Mouse (Mus musculus) left cerebral cortex, postnatal 14 days (tissue): ENCODE data around the gene Pacrg. TPM values are rescaled to one million over a fixed set of nuclear protein-coding genes. Genes with fewer than 3 reads are reported as not detected.

Source experiments
- DNase-seq, 2 experiments: peaks; one replicate each; pipeline ENCODE4 v3.0.0; 2021 to 2022; ENCODE audit warnings: low spot score in 2 of 2, mixed read lengths in 1 of 2
- intact Hi-C: fragments of 180-260 bp; cut with DNase I; formaldehyde crosslinking; loops from one replicate; pipeline ENCODE4 v1.15.1; 2025
- long read RNA-seq, 2 experiments: library from polyadenylated mRNA; stranded (forward); transcript quantifications; one replicate each; pipeline ENCODE4 v2.0.0; 2021
- total RNA-seq, 2 experiments: library from RNA; stranded (reverse); gene quantifications; 2 replicates each; pipeline ENCODE4 v1.2.3; 2021

Pacrg gene
- total RNA-seq, result 10 to 100 TPM; 12.7 to 16.8 TPM
- long read RNA-seq, experiment 1, transcript Pacrg-201 (5 exons, 1,475 nt), result major isoform, 8 of 11 reads
- long read RNA-seq, experiment 1, partial matches to known transcripts, result 0 of 11 reads
- long read RNA-seq, experiment 1, other reads (novel, unspliced or antisense), result 3 of 11 reads
- long read RNA-seq, experiment 2, partial matches to known transcripts, result 0 of 5 reads
- long read RNA-seq, experiment 2, other reads (novel, unspliced or antisense), result 1 of 5 reads

- intact Hi-C loops, result no loop called here
- peak; percentile 97 to 98 for DNase-seq
Measured at GRCm38 (mm10) chr17:10840148-10840707, at the start of gene Pacrg, which contains the start of gene Prkn. TSS of gene Pacrg (minus strand) at chr17:10840311. TSS of gene Prkn (plus strand) at chr17:10840384.

DNA sequence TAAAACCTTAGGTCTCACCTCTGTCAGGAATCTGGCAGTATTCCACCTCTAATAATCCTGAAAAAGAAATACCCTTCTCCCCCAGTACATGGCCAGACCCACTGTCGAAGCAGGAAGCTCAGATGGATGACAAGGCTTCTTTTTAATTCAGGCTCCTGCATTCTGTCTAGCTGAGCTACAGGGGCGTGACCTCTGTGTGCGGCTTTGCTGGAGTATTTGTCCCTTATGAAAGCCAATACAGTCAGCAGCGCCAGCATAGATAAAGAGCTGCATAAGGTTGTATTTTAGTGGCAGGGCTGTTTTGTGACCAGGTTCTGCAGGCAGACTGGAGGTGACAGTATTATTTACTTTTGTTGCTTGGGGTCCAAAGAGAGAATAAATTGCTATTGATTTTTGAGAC lies 47.8 kb upstream of the Pacrg start:
- intact Hi-C loops, result no loop called here

GRCm38 (mm10) chr17:10882260-10882659 lies 42.1 kb upstream of the Pacrg start:
- no peak for DNase-seq

More for the DNA sequence above, 47.8 kb upstream of the Pacrg start:
- DNase-seq, result no peak

GRCm38 (mm10) chr17:10878986-10879385 lies 38.9 kb upstream of the Pacrg start:
- intact Hi-C loops, result no loop called here
- no peak for DNase-seq

More at GRCm38 (mm10) chr17:10882260-10882659, 42.1 kb upstream of the Pacrg start:
- intact Hi-C loops, result no loop called here

DNA sequence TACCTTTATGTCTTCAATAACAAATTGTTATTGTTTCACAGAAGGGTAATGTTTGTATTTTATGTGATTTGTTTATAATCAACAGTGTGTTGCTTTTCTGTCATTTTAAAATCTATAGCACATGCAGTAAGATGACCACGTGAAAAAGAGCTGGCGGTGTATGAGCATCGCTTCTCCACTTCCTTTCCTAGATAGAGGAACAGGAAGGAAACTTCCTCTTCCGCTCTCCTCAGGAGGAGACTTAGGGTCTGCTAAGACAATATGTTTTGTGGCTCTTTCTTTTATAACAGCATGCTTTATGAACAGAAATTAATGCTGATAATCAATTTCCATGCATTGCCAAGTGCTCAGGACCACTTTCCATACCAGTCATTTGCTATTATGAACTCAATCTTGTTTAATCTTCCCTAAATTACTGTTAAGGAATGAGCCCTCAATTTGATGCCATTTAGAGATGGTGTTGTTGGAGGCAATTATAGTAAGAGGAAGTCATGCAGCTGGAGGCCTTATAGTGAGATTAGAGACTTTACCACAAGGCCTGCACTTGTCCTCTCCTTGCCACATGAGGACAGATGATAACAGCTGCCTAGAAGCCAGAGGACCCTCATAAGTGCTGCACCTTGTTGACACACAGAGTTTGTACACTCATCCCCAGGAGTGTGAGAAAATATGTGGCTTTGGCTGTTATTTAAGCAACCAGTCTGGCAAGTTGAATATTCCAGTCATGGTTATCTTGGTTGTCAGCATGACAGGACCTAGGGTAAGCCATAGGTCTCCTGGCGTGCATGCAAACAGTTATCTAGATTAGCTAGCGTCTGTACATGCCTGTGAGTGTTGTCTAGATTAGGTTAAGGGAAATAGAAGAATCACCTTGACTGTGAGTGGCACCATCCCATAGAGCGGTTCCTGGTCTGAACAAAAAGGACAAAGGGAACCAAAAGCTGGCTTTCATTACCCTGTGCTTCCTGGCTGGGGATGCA lies 34.4 kb upstream of the Pacrg start:
- intact Hi-C loops, result no loop called here
- no peak for DNase-seq

DNA sequence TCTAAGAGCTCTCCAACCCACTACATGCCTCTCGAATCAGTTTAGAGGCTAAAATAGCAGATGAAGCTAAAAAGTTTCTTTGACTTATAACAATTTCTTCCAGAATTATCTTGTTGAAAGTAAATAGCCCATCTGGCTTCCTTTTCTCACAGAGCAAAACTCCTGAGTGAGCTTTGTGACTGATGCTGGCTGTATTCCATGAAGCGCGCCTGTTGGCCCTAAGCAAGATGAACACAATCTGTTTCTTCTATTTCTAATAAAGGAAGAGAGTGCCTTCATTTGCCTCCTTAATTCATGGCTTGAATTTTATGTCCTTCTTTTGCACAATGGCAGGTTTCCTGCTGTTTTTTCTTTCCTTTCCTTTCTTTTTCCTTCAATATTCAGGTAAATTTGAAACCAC lies 14.1 kb upstream of the Pacrg start:
- DNase-seq, result peak in 1 of 2 experiments; percentile 40
- intact Hi-C loops, result no loop called here

DNA sequence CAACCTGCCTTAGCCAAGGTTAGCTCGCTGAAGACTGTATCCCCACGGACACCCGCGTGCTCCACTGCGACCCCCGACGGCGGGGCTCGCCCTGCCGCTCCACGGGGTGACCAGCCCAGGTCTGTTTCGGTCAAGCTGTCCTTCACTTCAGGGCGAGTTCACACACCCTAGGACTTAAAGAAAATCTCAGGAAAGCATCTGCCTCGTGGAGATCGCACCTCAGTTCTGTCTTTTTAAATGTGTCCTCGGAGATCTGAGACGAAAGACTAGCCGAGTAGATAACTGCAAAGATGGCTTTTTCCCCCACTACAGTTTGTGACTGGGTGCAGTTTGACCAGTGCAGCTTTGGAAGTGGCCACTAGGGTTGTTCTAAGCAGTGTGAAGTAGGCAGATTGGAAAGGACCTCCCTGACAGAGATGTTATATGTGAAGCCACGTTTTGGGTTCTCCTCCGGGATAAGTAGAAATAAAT lies 655 bp upstream of the Pacrg start:
- intact Hi-C loops, result no loop called here
- peak; percentile 53 to 84 for DNase-seq

DNA sequence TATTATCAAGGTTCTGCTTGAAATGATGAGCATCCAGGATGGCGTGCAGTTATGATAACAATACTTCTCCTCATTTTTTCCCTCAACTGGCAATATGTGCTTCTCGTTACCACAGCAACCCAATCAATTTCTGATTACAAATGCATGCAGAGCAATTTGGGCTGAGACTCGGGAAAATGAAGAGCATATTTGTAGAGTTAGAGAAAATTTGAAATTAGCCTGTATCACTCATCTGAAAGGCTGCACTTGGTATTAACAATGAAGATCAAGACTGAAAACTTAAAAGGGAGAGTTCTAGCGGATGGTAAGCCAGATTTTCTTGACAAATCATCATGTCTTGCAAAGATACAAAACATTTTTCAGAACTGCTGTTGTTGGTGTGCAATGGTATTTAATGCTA lies 21.1 kb downstream of the Pacrg start:
- no peak for DNase-seq
- intact Hi-C loops, result no loop called here

- no peak for DNase-seq
- intact Hi-C loops, result no loop called here
Measured at GRCm38 (mm10) chr17:10808571-10808970, 31.5 kb downstream of the Pacrg start.

DNA sequence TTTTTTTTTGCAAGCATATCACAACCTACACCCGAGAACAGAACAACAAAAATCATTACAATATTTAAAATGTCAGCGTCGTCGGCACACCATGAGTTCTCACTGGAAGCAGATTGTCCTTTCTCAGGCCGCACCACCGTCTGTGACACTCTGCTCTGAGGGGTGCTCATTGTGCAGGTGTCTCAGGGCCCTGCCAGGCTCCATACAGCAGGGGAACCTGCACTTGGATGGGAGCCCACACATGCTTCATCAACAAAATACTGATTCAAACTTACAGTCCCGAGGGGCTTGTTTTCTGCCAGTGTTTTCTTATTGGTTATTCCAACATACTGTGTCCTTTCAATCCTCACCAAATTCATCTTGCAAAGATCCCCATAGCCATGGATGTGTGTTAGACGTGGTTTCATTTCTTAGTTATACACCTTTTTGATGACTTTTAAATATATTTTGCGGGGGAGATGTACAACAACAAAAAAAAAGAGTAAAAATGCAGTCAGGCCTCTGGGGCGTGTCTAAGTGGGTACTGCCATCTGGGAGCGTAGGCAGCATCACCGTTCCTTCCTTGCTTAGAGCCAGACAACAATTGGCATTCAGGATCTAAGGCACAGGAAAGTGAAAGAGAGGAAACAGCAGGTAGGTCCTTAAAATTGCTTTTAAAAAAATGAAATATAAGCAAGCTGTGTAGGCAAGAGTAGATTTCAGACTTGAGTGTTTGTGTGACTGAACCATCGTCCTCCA lies 32.7 kb downstream of the Pacrg start:
- intact Hi-C loops, result no loop called here
- DNase-seq, result no peak

- intact Hi-C loops, result no loop called here
Measured at GRCm38 (mm10) chr17:10806692-10807091, 33.4 kb downstream of the Pacrg start.

DNA sequence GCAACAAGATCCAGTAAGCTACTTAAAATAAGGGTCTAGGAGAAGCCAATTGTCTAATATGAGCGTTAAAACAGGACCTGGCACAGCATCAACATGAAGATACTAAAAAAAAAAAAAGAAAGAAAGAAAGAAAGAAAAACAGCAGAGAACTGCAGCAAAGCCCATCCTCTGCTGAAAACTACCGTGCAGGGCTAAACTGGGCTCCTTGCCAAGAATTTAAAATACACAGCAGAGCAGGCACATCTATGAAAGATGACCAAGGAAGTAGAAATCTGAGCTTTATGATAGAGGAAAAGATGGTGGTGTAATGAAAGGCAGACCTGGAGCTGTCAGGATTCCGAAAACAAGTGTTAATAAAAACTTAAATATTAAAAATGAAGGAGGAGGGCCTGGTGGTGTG lies 48.5 kb downstream of the Pacrg start:
- DNase-seq, result peak; percentile 6 to 11
- intact Hi-C loops, result no loop called here

More at GRCm38 (mm10) chr17:10806692-10807091, 33.4 kb downstream of the Pacrg start:
- DNase-seq, result no peak

DNA sequence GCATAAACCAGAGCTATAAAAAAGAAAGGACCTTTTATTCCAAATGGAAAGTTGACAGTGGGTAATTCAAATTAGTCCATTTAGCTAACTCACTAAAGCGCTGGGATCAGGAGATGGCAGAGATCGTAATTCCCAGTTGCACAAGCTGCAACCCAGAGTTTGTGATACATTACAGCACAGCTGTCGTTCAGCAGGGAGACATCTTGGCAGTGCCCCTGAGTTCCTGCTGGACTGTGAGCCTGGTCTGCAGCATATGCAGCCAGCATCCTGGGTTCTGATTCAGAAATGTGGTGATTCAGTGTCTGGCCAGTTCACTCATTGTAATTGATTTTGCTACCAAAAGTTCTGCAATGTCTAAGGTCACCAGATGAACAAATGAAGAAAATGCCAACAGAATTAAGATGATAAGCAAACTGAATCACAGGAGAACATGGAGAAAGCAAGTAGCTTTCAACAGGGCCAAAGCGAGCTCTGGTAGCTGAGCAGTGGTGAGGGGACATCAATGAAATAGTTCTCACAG lies 55.6 kb downstream of the Pacrg start:
- DNase-seq, result no peak
- intact Hi-C loops, result no loop called here

DNA sequence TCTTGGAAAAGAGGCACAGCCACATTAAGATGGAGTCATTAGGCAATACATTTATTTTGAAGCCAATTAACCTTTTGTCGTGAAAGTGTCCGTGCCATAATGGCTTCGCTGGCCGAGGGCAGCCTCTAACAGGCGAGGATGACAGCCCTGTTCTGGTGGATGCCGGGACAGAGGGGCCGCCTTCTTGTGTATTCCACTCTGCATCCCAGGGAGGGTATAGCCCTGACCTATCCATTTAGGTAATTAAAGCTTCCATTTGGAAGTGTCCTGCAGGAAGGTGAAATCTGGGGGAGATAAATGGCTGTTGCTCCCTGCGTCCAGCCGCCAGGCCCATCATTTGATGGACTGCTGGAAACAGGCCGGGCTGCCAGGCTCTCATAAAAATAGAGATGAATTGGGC lies 63.6 kb downstream of the Pacrg start:
- DNase-seq, result no peak
- intact Hi-C loops, result no loop called here

- intact Hi-C loops, result no loop called here
- no peak for DNase-seq
Measured at GRCm38 (mm10) chr17:10774468-10774867, 65.6 kb downstream of the Pacrg start.

- intact Hi-C loops, result no loop called here
- DNase-seq, result no peak
Measured at GRCm38 (mm10) chr17:10772207-10772606, 67.9 kb downstream of the Pacrg start.

GRCm38 (mm10) chr17:10769873-10770272 lies 70.2 kb downstream of the Pacrg start:
- intact Hi-C loops, result no loop called here
- DNase-seq, result peak; percentile 5 to 14

DNA sequence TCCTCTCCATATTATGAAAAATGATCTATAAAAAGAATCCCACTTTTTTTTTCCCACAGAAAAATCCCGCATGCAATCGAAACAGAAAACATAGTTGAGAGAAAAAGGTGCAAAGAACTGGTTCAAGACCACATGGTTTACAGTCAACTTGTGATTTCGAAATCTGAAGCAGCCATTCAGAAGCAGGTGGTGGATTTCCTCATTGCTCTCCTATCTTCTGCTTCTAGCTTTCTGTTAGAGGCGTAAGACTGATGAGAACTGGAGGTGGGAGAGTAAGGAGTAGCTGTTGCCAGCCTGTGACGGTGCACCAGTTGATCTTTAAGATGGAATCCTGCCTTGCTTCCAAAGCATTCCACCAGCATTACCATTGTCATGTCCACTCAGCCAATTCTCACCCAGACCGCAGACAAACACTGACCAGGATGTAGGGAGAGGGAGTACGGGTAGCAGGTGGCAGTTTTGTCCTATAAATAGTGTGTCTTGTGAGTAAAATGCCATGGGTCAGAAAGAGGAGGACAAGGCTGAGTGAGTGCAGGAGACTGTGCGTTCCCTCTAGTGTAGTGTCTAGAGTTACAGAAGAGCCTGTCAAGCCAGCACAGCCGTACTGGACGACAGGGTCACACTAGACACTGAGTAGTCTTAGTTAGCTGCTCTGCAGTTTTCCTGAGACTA lies 73.2 kb downstream of the Pacrg start:
- intact Hi-C loops, result no loop called here
- no peak for DNase-seq

DNA sequence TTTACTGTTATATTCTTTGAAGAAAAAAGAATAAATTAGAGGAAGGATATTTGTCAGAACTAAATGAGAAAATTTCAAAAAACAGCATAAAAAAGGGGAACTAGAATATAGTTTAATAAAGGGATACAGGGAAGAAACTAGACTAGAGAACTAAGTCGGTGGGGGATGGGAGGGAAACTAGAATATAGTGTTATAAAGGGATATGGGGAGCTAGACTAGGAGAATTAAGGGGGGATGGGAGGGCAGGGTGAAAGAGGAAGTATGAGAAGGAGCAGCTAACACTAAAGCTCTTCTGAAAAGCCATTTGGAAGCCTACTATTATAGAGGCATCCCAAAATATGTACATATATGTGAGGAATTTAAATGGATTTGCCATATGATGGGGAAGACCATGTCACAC lies 75.8 kb downstream of the Pacrg start:
- DNase-seq, result no peak
- intact Hi-C loops, result no loop called here
